Mouse (Mus musculus) liver, embryonic 14.5 days (tissue): Measurements from ENCODE around the gene Cox14.

Experiments
- CTCF ChIP-seq: IDR thresholded peaks from 2 replicates; pipeline ENCODE4 v1.5.1; 2016; ENCODE audit warnings: antibody characterized with exemption, low read depth, control low read depth
- EP300 ChIP-seq: IDR thresholded peaks from 2 replicates; pipeline ENCODE4 v1.6.1; 2016; ENCODE audit warnings: antibody characterized with exemption, low read depth

GRCm38 (mm10) chr15:99771601-99772276 is 46.3 kb downstream of the Cox14 start:
- TF ChIP-seq EP300 (no peak), CTCF (no peak)
